Mouse (Mus musculus) neural tube, embryonic 10.5 days (tissue): ENCODE measurements at regions not wholly inside any gene's neighbourhood (a gene's known extent, or its start where the extent isn't known, plus 50 kb on each side); places are given as distances from the start of the nearest gene placed in this dataset.
"Not testable (repeated sequence)": the region's sequence is repeated elsewhere in the genome, so short reads cannot be mapped to it uniquely, and the experiment has no call there.

Experiments used
- DNase-seq: peaks from one replicate; pipeline ENCODE4 v3.0.0-alpha.2; 2017; ENCODE audit warnings: low spot score; ENCODE audit errors: extremely low spot score

DNA sequence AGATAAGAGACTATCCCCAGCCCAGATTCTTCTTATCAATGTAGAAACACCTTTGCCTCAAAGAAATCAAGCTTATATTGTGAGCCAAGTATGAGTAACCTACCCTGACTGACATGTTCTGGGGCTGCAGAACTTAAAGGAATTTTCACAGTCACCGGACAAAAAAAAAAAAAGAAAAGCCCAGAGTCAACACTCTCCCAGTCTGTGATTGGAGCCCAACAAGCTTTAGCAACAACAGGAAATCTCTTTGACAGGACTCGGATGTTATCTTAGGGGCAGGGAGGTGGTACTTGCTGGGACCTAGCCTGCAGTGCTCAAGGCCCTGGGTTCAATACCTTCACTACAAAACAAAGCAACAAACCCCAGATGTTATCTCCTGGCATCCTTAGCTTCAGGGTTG lies 114.2 kb downstream of the Nectin1 start:
- no peak for DNase-seq

DNA sequence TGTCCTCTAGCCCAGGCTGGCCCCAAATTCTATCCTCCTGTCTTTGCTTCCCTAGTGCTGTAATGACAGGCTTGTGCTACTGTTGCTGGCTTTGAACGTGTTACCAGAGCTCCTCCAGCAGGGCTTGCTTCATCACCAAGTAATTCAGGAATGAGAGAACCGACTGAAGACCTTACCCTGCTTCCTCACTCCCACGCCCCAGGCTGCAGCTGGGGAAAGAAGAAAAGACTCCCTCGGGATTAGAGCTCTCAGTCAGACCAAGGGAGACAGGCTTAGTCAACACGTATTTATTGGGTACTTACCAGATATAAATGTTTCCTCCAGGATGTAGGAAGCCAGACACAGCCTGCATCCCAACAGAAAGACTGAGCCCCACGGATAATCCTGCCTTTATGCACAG lies 115.0 kb downstream of the Nectin1 start:
- no peak for DNase-seq

DNA sequence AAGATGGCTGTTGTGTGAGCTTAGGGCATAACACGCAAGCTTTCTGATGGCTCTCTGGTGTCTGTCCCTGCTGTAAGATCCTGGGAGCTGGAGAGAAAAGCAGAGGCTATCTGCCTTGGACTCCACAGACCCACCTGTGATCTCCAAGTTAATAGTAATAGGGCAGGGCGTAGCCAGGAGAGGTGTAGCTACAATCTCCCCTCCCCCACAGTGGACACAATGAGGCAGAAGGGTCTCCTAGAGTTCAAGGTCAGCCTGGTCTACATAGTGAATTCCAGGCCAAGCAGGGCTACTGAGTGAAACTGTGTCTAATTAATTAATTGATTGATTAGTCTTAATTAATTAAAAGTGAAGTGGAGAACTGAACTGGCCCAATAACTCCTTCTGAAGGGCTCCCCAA lies 116.5 kb downstream of the Nectin1 start:
- no peak for DNase-seq

DNA sequence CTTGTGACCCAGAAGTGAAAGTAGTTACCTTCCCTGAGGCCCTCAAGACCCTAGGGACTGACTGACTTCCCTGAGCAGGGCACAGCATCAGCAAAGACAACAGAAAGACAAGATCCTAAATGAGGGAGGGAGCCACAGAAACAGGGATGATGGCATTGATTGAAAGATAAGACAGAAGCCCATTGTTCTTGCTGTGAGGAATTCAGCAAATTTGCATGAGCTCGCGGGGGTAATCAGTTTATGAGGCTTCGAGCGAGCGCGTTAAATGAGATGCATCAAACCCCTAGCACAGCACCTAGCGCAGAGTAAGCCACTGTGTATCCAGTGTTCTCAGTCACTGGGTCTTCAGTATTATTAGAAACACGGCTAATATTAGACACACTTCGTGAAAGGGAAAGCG lies 117.6 kb downstream of the Nectin1 start:
- DNase-seq, result no peak

DNA sequence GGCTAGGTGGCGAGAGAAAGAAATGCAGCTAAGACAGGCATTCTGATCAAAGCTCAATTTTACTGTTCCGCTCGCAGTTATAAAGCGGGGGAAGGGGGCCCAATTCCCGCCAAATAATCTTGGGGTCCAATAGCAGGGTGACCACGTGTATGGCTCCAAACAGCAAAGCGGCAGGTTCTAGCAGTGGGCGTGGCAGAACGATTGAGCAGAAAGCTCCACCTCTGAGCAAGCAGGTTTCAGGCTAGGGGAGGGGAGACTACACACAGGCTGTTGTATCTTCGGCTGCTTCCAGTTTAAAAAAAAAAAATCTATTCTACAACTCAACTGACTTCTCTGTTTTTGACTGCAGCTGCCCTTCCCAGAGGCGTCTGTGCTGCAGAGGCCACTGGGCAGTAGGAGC lies 118.2 kb downstream of the Nectin1 start:
- not testable (repeated sequence) for DNase-seq

DNA sequence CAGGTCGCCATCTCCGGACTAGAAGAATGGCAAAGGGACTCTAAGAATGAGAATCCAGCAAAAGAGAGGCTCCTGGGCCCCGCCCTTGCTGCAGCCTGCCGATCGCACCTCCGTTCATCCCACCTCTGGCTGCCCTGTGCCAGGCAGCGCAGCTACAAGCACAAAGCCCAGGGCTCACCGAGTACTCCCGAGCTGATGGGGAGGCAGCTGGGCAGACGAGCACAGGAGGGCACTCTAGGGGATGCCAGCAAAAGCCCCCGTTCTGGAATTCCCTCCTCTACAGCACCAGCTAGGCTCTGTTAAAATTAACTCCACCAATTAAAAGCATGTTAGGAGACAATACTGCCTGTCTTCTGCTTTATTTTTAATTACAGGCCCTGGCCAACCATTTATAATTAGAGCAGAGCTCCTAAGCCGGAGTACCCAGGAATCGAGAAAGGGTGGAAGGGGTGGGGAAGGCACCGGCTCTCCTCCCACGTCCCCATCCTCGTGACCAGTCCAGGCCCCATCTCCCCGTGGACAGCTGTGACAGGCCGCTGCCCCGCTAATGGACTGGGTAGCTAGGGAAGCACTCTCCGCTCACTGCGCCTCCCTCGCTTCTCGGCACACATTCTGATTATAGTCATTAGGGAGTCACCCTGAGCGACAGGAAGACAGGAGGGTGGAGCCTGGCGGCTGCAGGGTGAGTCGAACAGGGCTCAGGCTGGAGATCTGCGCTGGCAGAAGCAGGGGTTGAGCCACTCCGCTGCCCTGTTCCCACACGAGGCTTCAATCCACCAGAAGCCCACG lies 120.0 kb downstream of the Nectin1 start:
- DNase-seq, result peak; percentile 50

DNA sequence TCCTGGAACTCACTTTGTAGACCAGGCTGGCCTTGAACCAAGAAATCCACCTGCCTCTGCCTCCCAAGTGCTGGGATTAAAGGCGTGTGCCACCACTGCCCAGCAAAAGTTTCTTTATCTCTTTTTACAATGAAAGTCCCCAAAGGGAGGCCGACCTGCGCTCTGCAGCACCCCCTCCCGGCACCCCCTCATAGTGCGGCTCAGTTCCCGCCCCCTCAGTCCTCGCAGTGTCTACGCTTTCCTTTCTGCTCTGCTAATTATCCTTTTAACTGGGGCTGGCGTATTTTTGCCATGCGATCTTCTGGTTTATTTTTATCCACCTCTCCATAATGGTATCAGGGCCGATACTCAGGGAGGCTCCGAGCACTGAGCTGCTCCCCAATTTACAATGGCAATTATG lies 123.0 kb downstream of the Nectin1 start:
- no peak for DNase-seq

DNA sequence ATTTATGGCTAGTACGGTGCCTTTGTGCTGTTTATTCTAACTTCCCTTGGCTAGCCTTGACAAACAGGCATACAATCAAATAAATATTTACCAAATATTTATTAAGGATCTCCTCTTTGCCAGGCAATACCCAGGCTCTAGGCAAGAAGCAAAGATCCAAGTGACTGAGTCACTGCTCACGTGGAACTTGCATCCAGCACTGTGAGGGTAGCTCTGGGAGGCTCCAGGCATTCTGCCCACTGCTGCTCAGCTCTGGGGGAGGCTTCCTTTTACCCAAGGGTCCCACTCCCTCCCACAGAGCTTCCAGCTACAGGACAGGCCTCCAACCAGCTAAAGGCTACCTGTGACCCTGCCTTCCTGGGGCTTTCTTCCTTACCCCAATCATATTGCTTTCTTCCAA lies 130.1 kb downstream of the Nectin1 start:
- no peak for DNase-seq

DNA sequence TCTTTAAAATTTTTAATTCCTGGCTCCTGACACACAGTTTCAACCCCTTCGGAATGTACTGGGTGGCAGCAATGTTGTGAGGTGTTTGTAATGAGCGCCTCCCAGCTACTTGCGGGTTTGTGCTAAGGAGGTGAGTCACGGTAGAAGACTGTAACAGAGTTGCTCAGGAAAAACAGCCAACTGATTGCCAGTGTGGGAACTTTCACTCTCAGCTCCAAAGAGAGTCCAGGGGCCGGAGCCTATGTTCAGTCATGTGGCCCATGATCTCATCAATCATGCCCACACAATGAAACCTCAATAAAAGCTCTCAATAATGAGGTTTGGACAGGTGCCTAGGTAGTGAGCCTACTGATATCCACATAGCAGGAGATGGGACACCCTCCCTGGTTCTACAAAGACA lies 130.5 kb downstream of the Nectin1 start:
- no peak for DNase-seq

DNA sequence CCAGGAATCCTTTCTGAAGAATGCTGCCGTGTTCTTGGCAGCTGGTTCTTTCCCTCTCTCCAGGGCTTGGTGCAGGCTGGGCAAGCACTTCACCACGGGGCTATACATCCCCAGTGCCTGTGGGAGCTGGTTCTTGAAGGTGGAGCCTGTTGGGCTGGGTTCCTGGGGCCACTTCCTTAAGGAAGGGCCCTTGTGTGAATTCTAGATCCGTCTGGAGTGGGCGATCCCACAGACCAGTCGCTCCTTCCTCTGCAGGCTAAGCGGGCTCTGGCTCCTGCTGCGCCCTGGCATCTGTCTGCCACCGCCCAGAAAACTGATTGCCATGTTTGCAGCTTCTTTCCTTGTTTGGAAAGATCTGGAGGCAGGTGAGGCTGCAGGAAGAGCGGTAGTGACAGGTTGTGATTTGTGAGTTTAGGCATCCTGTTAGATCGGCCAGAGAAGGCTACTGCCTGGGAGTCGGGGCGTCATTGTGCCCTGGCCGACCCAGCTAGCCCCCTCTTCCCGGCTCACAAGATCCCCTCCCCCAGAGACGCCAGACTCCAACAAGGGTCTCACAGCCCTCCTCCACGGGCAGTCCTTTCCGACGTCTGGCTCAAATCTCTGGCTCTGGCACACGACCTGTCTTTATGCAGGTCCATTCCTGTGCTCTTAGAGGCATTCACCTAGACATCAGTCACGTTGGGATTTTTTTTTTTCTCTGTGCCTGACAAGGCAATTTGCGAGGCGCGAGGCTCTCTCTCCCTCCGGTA lies 135.6 kb downstream of the Nectin1 start:
- peak; percentile 45 for DNase-seq

DNA sequence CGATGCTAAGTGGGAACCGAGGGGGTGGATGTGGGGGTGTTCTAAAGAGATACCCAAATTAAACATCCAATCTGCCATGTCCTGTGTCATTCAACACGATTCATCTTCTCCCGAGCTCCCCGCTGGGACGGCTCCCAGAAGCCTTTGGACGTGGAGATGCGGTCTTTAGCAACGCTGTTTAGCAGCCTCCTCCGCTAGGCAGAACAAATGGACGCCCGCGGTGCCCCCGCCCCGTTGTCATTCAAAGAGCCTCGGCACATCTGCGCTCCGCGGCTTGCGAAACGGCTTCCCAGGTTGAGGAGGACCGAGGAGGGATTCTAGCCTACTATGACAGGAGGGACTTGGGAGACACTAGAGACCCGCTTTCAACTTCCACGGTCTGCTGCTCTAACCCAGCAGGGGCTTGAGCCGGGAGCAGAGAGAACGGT lies 136.2 kb downstream of the Nectin1 start:
- peak; percentile 78 for DNase-seq

DNA sequence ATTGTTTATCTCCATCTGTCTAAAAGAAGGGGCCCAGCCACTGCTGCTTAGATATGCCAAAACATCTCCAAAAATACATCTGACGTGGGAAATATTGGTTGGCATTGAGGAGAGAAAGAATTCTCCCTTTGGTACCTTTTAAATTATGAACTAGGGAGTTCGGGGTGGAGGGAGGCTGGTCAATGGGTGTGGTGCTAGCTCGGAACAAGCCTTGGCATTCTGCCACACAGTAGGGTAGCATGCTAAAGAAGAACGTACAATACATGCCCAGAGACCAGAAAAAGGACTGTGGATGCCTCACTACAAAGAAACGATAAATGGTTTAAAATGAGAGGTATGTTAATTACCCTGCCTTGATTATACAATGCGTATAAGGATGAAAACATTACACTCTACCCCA lies 149.3 kb downstream of the Nectin1 start:
- no peak for DNase-seq

DNA sequence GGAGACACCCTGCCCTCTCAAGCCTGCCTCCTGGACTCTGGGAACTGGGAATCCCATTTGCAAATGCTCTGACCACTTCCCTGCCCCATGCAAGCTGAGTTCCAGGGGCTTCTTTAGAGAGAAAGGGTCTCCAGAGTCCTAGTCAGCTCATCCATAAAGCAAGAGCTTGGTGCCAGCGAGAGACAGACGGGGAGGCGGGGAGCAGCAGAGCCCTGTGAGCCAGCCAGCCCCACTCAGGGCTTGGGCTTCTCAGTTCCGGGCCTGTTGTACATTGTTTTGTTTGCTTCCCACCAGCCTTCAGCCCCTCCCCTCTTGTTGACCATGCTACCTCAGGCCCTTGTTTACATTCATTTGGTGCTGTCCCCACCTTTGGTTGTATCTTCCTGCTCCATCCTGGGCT lies 143.9 kb upstream of the Thy1 start:
- DNase-seq, result no peak

DNA sequence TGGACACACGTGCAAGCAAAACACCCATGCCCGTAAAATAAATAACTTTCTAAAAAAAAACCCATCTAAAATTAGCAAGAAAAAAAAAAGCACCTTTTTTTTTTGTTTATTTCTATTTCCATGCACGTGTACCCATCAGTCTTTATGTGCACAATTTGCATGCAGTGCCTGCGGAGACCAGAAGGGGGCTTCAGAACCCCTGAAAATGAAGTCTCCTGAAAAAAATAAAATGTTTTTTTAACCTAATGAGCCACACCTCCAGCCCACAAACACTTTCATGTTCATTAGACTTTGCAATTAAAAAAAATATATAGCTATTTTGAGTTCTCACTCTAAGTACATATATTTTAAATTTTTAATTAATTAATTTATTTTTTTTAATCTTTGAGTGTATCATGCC lies 134.9 kb upstream of the Thy1 start:
- DNase-seq, result no peak

DNA sequence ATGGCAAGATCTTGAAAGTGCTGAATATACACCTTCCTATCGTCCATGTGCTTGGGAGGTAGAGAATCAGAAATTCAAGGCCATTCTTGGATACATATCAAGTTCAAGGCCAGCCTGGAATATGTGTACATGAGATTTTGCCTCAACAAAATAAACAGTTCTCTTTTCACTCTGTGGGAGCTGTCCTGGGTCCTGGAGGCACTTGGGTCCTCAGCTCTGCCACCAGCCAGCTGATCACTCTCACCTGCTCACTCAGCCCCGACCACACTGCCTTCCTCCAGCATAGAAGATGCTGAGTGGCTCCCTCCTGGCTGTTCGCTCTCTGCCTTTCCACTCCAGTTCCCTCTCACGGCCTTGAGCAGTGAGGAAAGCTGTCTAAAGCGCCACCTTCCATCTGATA lies 128.2 kb upstream of the Thy1 start:
- no peak for DNase-seq

DNA sequence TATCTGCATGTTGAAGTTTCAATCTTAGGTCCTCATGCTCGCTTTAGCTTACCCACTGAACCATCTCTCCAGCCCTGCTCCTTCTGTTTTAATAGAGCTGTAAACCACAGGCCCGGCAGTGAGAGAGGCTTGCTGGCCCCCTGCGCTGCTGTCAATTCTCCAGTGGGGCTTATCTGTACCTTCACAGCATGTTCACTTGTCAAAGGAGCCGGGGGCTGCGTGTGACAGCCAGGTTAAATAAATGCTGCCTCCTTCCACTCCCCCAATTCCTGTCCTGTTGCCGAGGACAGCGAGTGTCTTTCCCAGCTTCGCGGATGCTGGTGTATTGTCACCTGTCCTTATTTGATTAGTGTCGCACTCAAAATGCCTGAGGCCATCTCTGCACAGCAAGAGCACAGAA lies 125.7 kb upstream of the Thy1 start:
- DNase-seq, result no peak

DNA sequence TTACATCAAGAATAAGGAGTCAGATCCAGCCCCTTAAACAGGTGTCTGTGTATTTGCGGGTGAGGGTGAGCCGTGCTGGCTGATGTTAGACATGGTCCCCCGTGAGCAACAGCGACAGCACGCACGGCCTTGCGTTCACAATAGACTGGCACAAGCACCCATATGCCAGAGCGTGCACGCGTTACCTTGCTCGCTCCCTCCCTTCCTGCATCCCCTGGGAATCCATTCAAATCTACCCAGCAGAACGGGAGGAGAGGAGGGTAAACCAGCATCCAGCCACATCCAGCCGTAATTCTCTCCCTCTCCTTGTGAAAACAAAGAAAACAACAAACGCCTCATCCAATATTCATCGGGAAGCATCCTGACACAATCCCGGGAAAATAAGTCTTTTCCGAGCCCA lies 124.2 kb upstream of the Thy1 start:
- no peak for DNase-seq

DNA sequence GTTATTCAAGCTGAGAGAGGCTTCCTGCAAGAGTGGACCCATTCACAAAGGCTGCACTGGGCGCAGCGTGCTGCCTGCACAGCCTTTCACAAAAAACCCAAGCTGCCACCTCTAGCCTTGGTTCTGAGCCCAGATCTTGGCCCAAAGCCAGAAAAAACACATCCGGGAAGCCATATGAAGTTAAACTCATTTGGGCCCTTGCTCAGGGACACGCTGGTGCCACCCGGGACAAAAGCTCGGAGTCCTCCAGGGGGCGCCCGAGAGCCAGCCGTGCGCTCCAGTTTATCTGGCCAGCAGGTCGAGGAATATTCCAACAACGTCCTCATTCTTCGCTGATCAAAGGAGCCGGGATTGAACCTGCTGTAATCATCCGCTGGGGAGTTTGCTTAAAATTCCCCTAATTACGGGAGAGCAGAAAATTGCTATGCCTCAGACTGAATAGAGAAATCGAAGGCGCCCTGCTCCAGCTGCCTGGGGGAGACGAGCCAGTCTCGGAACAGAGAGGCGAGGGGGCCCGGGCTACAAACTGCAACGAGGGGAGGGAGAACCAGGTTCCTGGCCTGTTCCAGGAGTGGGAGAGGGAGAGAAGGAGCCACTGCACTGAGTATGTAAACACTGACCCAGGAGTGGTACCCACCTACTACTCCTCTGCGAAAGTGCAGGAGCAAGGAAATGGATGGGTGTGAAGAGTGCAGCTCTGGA lies 123.0 kb upstream of the Thy1 start:
- DNase-seq, result peak; percentile 87

DNA sequence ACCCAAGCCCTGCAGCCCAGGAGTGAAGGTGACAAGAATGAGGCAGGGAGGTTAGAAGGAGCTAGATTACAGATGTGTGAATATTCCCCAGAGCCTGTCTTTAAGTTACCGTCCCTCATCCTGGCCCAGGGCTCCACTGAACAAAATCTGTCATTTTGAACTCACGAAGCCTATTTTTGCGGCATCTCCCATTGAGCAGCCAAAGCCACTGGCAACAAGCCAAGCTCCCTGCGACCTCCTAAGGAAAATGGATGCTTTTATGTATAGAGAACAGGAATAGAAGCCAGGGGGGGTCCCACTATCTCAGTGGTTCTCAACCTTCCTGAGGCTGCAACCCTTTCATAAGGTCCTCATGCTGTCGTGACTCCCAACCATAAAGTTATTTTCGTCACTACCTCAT lies 121.0 kb upstream of the Thy1 start:
- DNase-seq, result no peak

DNA sequence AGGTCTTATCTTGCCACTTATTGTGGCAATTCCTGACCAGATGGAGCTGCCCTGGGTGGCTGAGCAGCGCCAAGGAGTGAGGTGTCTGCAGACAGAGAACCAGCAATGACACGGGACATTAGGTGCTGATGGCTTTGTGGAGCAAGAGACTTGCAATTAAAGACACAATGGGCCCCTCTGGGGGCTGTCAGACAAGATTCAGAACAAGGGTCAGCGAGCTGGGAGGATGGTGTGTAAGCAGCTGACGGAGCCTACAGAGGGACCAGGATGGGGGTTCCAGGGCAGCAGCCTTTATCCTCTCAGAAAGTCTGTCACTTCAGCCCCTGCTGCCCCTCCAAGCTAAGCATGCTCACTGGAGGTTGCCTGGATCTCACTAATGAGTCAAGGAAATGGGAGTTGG lies 120.1 kb upstream of the Thy1 start:
- no peak for DNase-seq

DNA sequence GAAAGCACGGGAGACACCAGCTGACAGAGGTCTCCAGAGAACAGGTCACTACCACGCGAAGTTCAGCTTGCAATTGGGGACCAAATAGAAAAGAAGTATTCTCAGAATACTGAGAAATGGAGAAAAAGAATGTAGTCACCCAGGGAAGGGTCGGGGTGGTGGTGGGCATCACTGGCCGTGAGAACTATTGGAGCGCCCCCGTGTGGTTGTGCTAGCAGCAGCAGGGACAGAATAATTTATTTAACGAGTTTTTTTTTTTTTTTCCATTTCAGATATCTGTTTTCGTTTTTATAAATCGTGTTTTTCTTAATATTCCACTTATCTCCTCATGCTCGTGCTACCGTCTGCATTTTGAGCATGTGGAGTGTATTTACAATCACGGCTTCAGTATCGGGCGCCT lies 118.4 kb upstream of the Thy1 start:
- no peak for DNase-seq

DNA sequence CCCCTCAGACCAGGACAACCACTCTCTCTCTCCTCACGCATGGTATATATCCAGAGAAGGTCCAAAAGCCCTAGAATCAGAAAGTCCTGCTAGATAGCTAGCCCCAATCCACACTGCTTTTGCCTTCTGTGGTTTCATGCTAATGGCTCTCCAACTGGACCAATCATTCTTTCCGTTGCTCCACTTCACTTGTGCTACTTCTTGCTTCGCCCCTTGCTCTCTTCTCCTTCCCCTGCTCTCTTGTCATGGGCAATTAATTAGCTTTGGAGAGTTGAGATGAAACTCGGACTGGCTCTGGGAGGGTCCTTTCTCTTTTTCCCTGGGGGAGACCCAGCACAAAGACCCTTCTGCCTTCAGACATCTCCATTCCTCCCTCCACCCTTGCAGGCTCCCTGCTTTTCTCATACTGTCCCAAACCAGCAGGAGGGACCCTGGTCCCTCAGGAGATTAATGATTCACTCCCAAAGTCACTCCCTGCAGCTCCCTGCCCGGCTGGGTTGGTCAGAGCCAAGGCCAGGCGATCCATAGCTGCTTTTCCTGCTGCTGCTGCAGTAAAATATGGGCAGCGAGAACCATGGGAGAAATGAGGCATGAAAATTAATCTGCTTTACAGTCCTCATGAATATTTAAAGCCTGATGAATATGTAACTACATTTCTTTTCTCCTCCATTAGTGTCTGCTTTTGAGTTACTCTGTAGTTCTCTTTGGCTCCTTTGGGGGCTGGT lies 113.7 kb upstream of the Thy1 start:
- peak; percentile 43 for DNase-seq
